Mouse (Mus musculus) erythroblast, embryonic 14.5 days (primary cell): Measurements from ENCODE around the gene Jagn1.

Source experiments
- GATA1 ChIP-seq: IDR thresholded peaks from 2 replicates; pipeline ENCODE4 v1.6.1; 2012; ENCODE audit warnings: low read length, inconsistent platforms, mixed read lengths
- TAL1 ChIP-seq: IDR thresholded peaks from 3 replicates; pipeline ENCODE4 v1.6.1; 2012; ENCODE audit warnings: low read length, inconsistent platforms, mixed read lengths

GRCm38 (mm10) chr6:113489410-113489809 lies 47.0 kb downstream of the Jagn1 start:
- TF ChIP-seq TAL1 (no peak), GATA1 (no peak)
